Mouse (Mus musculus) C2C12 (cell line): ENCODE results near the gene Cers4.

Source experiments
- CTCF ChIP-seq: IDR thresholded peaks from one replicate; pipeline ENCODE4 v1.5.1; 2011; ENCODE audit not compliant: control insufficient read depth, insufficient read depth, insufficient read length
- FOSL1 ChIP-seq: IDR thresholded peaks from one replicate; pipeline ENCODE4 v1.8.0; 2011; ENCODE audit warnings: mild to moderate bottlenecking, low read length; ENCODE audit not compliant: poor library complexity, insufficient read depth, severe bottlenecking
- MAX ChIP-seq: IDR thresholded peaks from one replicate; pipeline ENCODE4 v1.6.1; 2011; ENCODE audit warnings: mild to moderate bottlenecking, control low read depth
- USF1 ChIP-seq: IDR thresholded peaks from one replicate; pipeline ENCODE4 v1.6.1; 2011; ENCODE audit warnings: low read depth, mild to moderate bottlenecking, control low read depth, moderate library complexity

GRCm38 (mm10) chr8:4510824-4511223, 18.0 kb downstream of the Cers4 start:
- TF ChIP-seq CTCF = no peak
- no peak for TF ChIP-seq USF1
- TF ChIP-seq MAX = no peak
- no peak for TF ChIP-seq FOSL1
